Mouse (Mus musculus) ovary, adult 10 weeks (tissue): ENCODE results near the gene Olfr517. TPM values are rescaled to one million over a fixed set of nuclear protein-coding genes. Genes with fewer than 3 reads are reported as not detected.

Experiments used
- polyA plus RNA-seq: library from polyadenylated mRNA; stranded (reverse); fragments of 350-450 nt; fragmentation: Illumina TruSeq; extraction: RNeasy Lipid Tissue Mini Kit (QIAGEN cat#74804); gene quantifications from one replicate; pipeline ENCODE4 v1.2.3, GENCODE M21; 2014

Olfr517 gene
- polyA plus RNA-seq, result not detected

DNA sequence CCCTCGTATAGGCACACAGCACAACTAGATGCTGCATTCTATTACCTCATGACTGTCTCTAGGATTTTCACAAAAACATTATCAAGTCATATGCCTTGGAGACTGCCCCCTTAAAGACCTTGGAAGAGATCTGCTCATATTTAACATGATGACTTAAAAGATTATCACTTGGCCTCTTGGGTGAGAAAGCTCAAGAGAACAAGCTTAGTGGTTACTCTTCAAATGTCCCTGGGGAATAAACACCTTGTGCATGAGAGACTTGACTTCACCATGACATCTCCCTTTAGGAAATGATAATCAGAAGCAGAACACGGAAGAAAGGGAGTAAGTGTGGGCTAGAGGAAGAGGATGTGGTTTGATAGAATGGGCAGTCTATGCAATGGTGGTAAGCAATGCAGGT is at the start of gene Olfr517:
Gene Olfr517, minus strand, starts transcription at position 101 of the 400 bp plus-strand sequence.

DNA sequence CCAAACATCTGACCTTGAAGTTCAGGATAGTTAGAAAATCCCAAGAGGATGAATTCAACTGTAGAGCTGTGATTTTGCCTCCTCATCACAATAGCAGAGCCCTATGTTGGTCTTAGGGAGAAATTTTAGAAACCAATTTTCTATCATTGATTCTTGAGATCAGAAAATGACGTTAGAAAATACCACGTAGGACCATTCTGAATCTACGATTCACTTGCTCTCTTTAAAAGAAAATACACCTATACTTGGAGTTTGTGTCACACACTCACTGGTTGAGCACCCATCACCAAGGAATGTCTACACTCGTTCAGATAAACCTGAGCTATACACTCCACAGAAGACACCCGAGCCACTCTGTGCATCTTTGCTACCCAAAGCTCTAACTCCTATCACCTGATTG is 22.1 kb upstream of the Olfr517 start, which contains the start of gene Olfr519:
Gene Olfr519, minus strand, starts transcription at position 101 of the 400 bp plus-strand sequence.

DNA sequence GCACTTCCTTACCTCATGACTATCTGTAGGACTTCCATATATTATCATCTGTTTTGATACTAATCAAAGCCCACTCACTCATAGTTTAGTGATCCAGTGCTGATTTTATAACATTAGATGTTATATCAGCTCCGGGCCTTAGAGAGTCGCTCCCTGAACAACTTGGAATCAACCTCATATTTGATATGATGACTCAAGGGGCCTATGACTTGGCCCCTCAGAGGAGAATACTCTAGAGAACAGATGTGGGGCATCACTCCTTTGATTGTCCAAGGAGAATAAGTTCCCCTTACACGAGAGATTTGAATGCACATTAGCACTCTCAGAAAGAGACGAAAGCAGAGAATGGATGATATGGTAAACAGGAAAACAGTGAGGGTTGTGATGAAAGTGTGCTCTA is 12.7 kb upstream of the Olfr517 start, which contains the start of gene Olfr518:
Gene Olfr518, minus strand, starts transcription at position 101 of the 400 bp plus-strand sequence.

DNA sequence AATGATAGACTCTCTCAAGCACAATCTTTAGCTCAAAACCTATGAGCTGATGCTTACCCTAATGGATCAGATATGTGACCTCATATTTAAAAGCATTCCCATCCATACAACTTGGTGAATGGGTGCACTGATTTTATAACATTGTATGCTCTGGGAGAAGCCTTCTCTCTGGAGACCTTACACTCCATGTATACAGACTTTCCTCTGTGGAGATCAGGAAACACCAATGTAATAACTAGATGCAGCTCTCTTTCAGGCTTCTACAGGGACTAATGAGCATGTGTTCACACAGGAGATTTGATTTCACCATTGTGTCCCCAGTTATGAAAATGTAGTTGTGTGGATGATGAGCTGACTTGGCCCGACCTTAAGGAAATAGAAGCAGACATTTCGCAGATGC is 21.8 kb downstream of the Olfr517 start, which contains the start of gene Olfr516:
Gene Olfr516, minus strand, starts transcription at position 101 of the 400 bp plus-strand sequence.

DNA sequence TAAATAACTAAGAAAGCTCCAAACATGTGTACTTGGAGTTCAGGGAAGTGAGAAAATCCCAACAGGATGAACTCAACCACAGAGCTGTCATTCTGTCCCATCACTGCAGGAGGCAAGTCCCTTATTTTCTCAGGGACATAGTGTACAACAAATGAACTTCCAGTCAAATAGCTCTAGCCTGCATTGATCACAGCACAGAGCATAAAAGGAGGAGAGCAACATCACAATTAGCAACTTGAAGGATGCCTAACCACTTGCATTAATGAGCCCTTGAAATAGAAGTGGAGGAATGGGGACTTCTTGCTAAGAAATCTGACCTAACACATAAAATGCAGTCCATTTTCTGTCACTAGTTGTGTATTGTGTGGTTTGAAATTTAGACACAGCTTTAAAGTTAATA is 46.3 kb downstream of the Olfr517 start, which contains the start of gene Olfr514:
Gene Olfr514, minus strand, starts transcription at position 101 of the 400 bp plus-strand sequence.

Other genes with a start within 250 kb of the Olfr517 start
- gene Olfr508, start 242.4 kb downstream of the Olfr517 start, polyA plus RNA-seq, result not detected
- not detected for gene Olfr509, start 220.5 kb downstream of the Olfr517 start, polyA plus RNA-seq
- gene Olfr510, start 206.0 kb downstream of the Olfr517 start, polyA plus RNA-seq, result not detected
- not detected for gene Olfr512, start 159.1 kb downstream of the Olfr517 start, polyA plus RNA-seq
- not detected for gene Olfr513, start 121.4 kb downstream of the Olfr517 start, polyA plus RNA-seq
- not detected for gene Olfr514, start 46.4 kb downstream of the Olfr517 start, polyA plus RNA-seq
- not detected for gene Olfr516, start 21.9 kb downstream of the Olfr517 start, polyA plus RNA-seq
- gene Olfr518, start 12.6 kb upstream of the Olfr517 start, polyA plus RNA-seq, result not detected
- gene Olfr519, start 22.0 kb upstream of the Olfr517 start, polyA plus RNA-seq, result not detected
- gene Nlrp10, start 57.8 kb upstream of the Olfr517 start, polyA plus RNA-seq, result 14.1 TPM
- gene Eif3f, start 62.0 kb upstream of the Olfr517 start, polyA plus RNA-seq, result 67.3 TPM
- 1.1 TPM for gene Tub, start 78.0 kb upstream of the Olfr517 start, polyA plus RNA-seq
- 4.7 TPM for gene Ric3, start 211.0 kb upstream of the Olfr517 start, polyA plus RNA-seq